Mouse (Mus musculus) c-Kit-negative CD71-positive TER-119-positive erythroid progenitor cells, embryonic 14.5 days (primary cell): ENCODE results near the gene Nbeal1.

Experiments used
- DNase-seq: peaks from one replicate; pipeline ENCODE4 v3.0.0-alpha.2; 2013; ENCODE audit warnings: low read depth, low spot score

The Nbeal1 gene

GRCm38 (mm10) chr1:60343630-60344455 is 163.4 kb downstream of the Nbeal1 start:
- peak; percentile 13 for DNase-seq

GRCm38 (mm10) chr1:60344670-60345069 is 164.3 kb downstream of the Nbeal1 start:
- DNase-seq = no peak

GRCm38 (mm10) chr1:60345712-60346111 is 165.3 kb downstream of the Nbeal1 start:
- DNase-seq = no peak

- DNase-seq = no peak
Observed at GRCm38 (mm10) chr1:60352786-60353185, 172.4 kb downstream of the Nbeal1 start.

GRCm38 (mm10) chr1:60361626-60362025 is 181.2 kb downstream of the Nbeal1 start:
- no peak for DNase-seq

- no peak for DNase-seq
Observed at GRCm38 (mm10) chr1:60376556-60376955, 196.2 kb downstream of the Nbeal1 start.

GRCm38 (mm10) chr1:60381910-60382309 is 201.5 kb downstream of the Nbeal1 start:
- no peak for DNase-seq
